12 mouse cellular contexts compared by ENCODE assay signal in the genomic region with DNA sequence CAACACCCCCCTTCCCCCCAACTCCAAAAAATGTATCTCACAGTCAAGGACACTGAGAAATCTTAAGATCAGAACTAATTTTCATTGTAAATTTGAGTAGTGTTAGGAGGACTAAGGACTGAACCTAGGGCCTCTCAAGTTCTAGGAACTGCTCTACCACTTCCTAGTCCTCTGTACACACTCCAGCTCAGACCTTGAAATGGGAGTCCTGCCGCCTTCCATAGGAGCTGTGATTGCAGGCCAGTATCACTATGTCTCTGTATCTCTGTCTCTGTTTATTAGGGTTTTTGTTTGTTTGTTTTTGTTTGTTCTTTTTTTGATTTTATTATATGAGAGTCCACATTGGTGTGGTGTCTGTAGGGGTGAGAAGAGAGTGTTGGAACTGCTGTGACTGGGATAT. TPM values are rescaled to one million over a fixed set of nuclear protein-coding genes. Genes with fewer than 3 reads are reported as not detected.
A peak's percentile ranks its signal among the peaks of the same experiment; 100 is the strongest.
DNase-seq lines count a peak whose midpoint lies in the region; ATAC-seq and TF ChIP-seq lines count a peak whose summit lies in the region.
"Had no signal": no experiment of that assay in that cellular context is flagged by ENCODE, and none has a peak within 500 bp of the region (broad histone marks: within the 10 kb centered on the region; RNA-seq: fewer than 3 reads in every experiment).

No protein-coding gene starts in this region.

- TF ChIP-seq CTCF in lung, embryonic 14.5 days (IDR thresholded peaks at IDR 0.05; ENCODE audit: low read depth) = no peak
- no peak for TF ChIP-seq CTCF in hindbrain, postnatal 0 days (IDR thresholded peaks at IDR 0.05; ENCODE audit: low read depth)

- no peaks in the 10 kb centered on the region for H3K9me3 ChIP-seq in lung, embryonic 14.5 days (ENCODE audit: low read depth, low read length)
- no peaks in the 10 kb centered on the region for H3K9me3 ChIP-seq in forebrain, embryonic 15.5 days
- no peaks in the 10 kb centered on the region for H3K9me3 ChIP-seq in hindbrain, postnatal 0 days (ENCODE audit: low read length)
- H3K9me3 ChIP-seq: G1E had no signal

- 70% methylated on average over 1 of the region's 1 CpGs for WGBS in lung, embryonic 14.5 days
- 75% methylated on average over 1 of the region's 1 CpGs for WGBS in forebrain, embryonic 15.5 days
- WGBS in hindbrain, postnatal 0 days = 79% methylated on average over 1 of the region's 1 CpGs

- no peaks in the 10 kb centered on the region for H3K4me1 ChIP-seq in lung, embryonic 14.5 days (ENCODE audit: insufficient read depth)
- peaks cover 19% of the 10 kb centered on the region for H3K4me1 ChIP-seq in forebrain, embryonic 15.5 days
- H3K4me1 ChIP-seq in hindbrain, postnatal 0 days (ENCODE audit: insufficient read depth, low read length) = peaks cover 8% of the 10 kb centered on the region; the same call in 1 of the 2 replicates

- no peak for ATAC-seq in lung, embryonic 14.5 days (ENCODE audit: insufficient read depth)
- ATAC-seq in forebrain, embryonic 15.5 days (replicated peaks) = no peak
- no peak for ATAC-seq in hindbrain, postnatal 0 days

- H3K27me3 ChIP-seq in lung, embryonic 14.5 days (ENCODE audit: insufficient read depth, low read length) = no peaks in the 10 kb centered on the region
- H3K27me3 ChIP-seq in forebrain, embryonic 15.5 days = no peaks in the 10 kb centered on the region
- no peaks in the 10 kb centered on the region for H3K27me3 ChIP-seq in hindbrain, postnatal 0 days (ENCODE audit: insufficient read depth, low read length)
- H3K27me3 ChIP-seq in myocyte (ENCODE audit: control insufficient read depth, insufficient read depth, insufficient read length) = no peaks in the 10 kb centered on the region

- peaks cover 80% of the 10 kb centered on the region for H3K79me2 ChIP-seq in myocyte (ENCODE audit: control insufficient read depth, insufficient read depth)

- H3K36me3 ChIP-seq in lung, embryonic 14.5 days (ENCODE audit: insufficient read depth) = no peaks in the 10 kb centered on the region
- no peaks in the 10 kb centered on the region for H3K36me3 ChIP-seq in forebrain, embryonic 15.5 days
- no peaks in the 10 kb centered on the region for H3K36me3 ChIP-seq in hindbrain, postnatal 0 days (ENCODE audit: insufficient read depth, low read length)
- H3K36me3 ChIP-seq in myocyte (ENCODE audit: control insufficient read depth, insufficient read depth) = no peaks in the 10 kb centered on the region

- no peak for TF ChIP-seq POLR2A in myocyte (IDR thresholded peaks at IDR 0.05; ENCODE audit: insufficient read length, low read depth)

- H3K4me3 ChIP-seq in lung, embryonic 14.5 days (ENCODE audit: low read depth, low read length) = no peak overlapping the region
- no peak overlapping the region for H3K4me3 ChIP-seq in forebrain, embryonic 15.5 days
- H3K4me3 ChIP-seq in hindbrain, postnatal 0 days (ENCODE audit: low read length) = no peak overlapping the region
- no peak overlapping the region for H3K4me3 ChIP-seq in myocyte

- DNase-seq in lung, embryonic 14.5 days = no peak
- DNase-seq in lung, postnatal 25 days (ENCODE audit: low spot score) = no peak
- DNase-seq in hindbrain, postnatal 0 days (ENCODE audit: low spot score) = no peak
- DNase-seq in MN1 (ENCODE audit: low spot score) = no peak
- no peak for DNase-seq in right cerebral cortex, postnatal 4 days
- DNase-seq: embryo, embryonic 11 days; kidney, adult 2 months; lung, adult 2 months; right cerebral cortex, postnatal 14 days had no signal

- H3K27ac ChIP-seq in lung, embryonic 14.5 days (ENCODE audit: low read depth) = no peak overlapping the region
- H3K27ac ChIP-seq in forebrain, embryonic 15.5 days (replicated peaks) = no peak overlapping the region
- no peak overlapping the region for H3K27ac ChIP-seq in hindbrain, postnatal 0 days

- H3K9ac ChIP-seq in lung, embryonic 14.5 days = no peak overlapping the region
- H3K9ac ChIP-seq in forebrain, embryonic 15.5 days (replicated peaks) = no peak overlapping the region
- no peak overlapping the region for H3K9ac ChIP-seq in hindbrain, postnatal 0 days (replicated peaks; ENCODE audit: low read length)

- no peak overlapping the region for H3ac ChIP-seq in myocyte (ENCODE audit: control insufficient read depth, insufficient read length)

- H3K4me2 ChIP-seq in lung, embryonic 14.5 days = peak overlapping the region; percentile 15; the same call in 1 of the 2 replicates
- peak overlapping the region; percentile 25 for H3K4me2 ChIP-seq in forebrain, embryonic 15.5 days (replicated peaks)
- peak overlapping the region; percentile 38 for H3K4me2 ChIP-seq in hindbrain, postnatal 0 days (ENCODE audit: low read depth, low read length)
- peak overlapping the region; percentile 16 for H3K4me2 ChIP-seq in myocyte (ENCODE audit: low read depth)

TF ChIP-seq in myocyte, 11 proteins besides CTCF, POLR2A, EP300 and RAD21:
- TF ChIP-seq TCF12 (IDR thresholded peaks at IDR 0.05; ENCODE audit: insufficient read depth, poor library complexity, severe bottlenecking) (no peak), POLR2AphosphoS2 (IDR thresholded peaks at IDR 0.05; ENCODE audit: insufficient read length, low read depth) (no peak), REST (IDR thresholded peaks at IDR 0.05; ENCODE audit: insufficient read depth, insufficient read length) (no peak), CEBPB (IDR thresholded peaks at IDR 0.05; ENCODE audit: insufficient read depth, poor library complexity, severe bottlenecking) (no peak), SRF (IDR thresholded peaks at IDR 0.05; ENCODE audit: control insufficient read depth, insufficient read length, low read depth) (no peak), MAX (IDR thresholded peaks at IDR 0.05; ENCODE audit: low read depth) (no peak), E2F4 (IDR thresholded peaks at IDR 0.05; ENCODE audit: insufficient read depth) (no peak), TCF3 (IDR thresholded peaks at IDR 0.05; ENCODE audit: insufficient read length, low read depth) (no peak), USF1 (IDR thresholded peaks at IDR 0.05; ENCODE audit: low read depth) (no peak), MYOD1 (IDR thresholded peaks at IDR 0.05; ENCODE audit: control insufficient read depth in 1 of 3, insufficient read length in 2 of 3, low read depth in 2 of 3) (no peak), MYOG (IDR thresholded peaks at IDR 0.05; ENCODE audit: control insufficient read depth in 1 of 3, insufficient read depth in 1 of 3, insufficient read length in 2 of 3, low read depth in 2 of 3) (no peak)

RNA-seq across cellular contexts. Expression of gene Ube3a, which starts 3.4 kb away (rescaled TPM):
- 118 and 123 TPM in 2 replicates for polyA plus RNA-seq in lung, embryonic 14.5 days (2014; fragmentation: Nextera tagmentation; extraction: Ambion mirVana)
- polyA plus RNA-seq in forebrain, embryonic 15.5 days (2015; fragmentation: Nextera tagmentation; extraction: Ambion mirVana) = 190 and 201 TPM in 2 replicates
- 163 and 177 TPM in 2 replicates for total RNA-seq in hindbrain, postnatal 0 days (2014; rRNA removed)
- 147 and 150 TPM in 2 replicates for polyA plus RNA-seq in hindbrain, postnatal 0 days (2015; fragmentation: Nextera tagmentation; extraction: Ambion mirVana)
- 8.9 TPM for polyA plus RNA-seq in myocyte (2012; fragmentation: generic; extraction: Trizol)

Comparison
In these comparisons a context has a peak if more than half of its experiments do, and no peak if none do; other contexts are left out.
1. RNA of gene Ube3a, which starts 3.4 kb away (polyA plus RNA-seq): 190 to 201 TPM in forebrain, embryonic 15.5 days, 147 to 150 TPM in hindbrain, postnatal 0 days and 118 to 123 TPM in lung, embryonic 14.5 days; 8.9 TPM in myocyte (single experiment); every median in the first group is over 10 times any median in the second.
2. Peak in every context shown above with its lines, with median percentiles within 50 percentile points of each other: H3K4me2 ChIP-seq.